Mouse (Mus musculus) limb, embryonic 14.5 days (tissue): ENCODE measurements around the gene Antxr1. TPM values are rescaled to one million over a fixed set of nuclear protein-coding genes. Genes with fewer than 3 reads are reported as not detected.

Experiments
- ATAC-seq: fragments of 200-750 bp; cut with Nextera tagmentation; 2 replicates; pipeline ENCODE4 v1.8.0; 2017; ENCODE audit warnings: low read depth, moderate number of reproducible peaks, moderate TSS enrichment; ENCODE audit not compliant: low FRiP score
- DNase-seq: peaks from one replicate; pipeline ENCODE4 v3.0.0-alpha.2; 2015; ENCODE audit warnings: low spot score
- H3K27ac ChIP-seq: fragments of 300-500 bp; sonication (generic); replicated peaks from 2 replicates; pipeline ENCODE4 v1.5.1; 2014; ENCODE audit warnings: low read depth, mild to moderate bottlenecking, low read length, moderate library complexity, mixed read lengths
- H3K27me3 ChIP-seq: fragments of 300-500 bp; sonication (generic); 2 replicates; pipeline ENCODE4 v1.6.1; 2014; ENCODE audit warnings: low read length, mixed read lengths; ENCODE audit not compliant: control insufficient read depth, insufficient read depth
- H3K36me3 ChIP-seq: fragments of 300-500 bp; sonication (generic); 2 replicates; pipeline ENCODE4 v1.6.1; 2014; ENCODE audit warnings: mild to moderate bottlenecking, low read length, moderate library complexity, mixed read lengths; ENCODE audit not compliant: control insufficient read depth, insufficient read depth
- H3K4me1 ChIP-seq: fragments of 300-500 bp; sonication (generic); 2 replicates; pipeline ENCODE4 v1.6.1; 2014; ENCODE audit warnings: antibody characterized with exemption, low read length, mixed read lengths; ENCODE audit not compliant: control insufficient read depth, insufficient read depth
- H3K4me2 ChIP-seq: fragments of 300-500 bp; sonication (generic); replicated peaks from 2 replicates; pipeline ENCODE4 v1.6.1; 2014; ENCODE audit warnings: low read depth, mild to moderate bottlenecking, low read length, moderate library complexity; ENCODE audit not compliant: severe bottlenecking
- H3K4me3 ChIP-seq: fragments of 300-500 bp; sonication (generic); replicated peaks from 2 replicates; pipeline ENCODE4 v1.5.1; 2014; ENCODE audit warnings: low read length
- H3K9ac ChIP-seq: fragments of 300-500 bp; sonication (generic); 2 replicates; pipeline ENCODE4 v1.6.1; 2014; ENCODE audit warnings: mild to moderate bottlenecking, low read depth, low read length, moderate library complexity; ENCODE audit not compliant: severe bottlenecking
- H3K9me3 ChIP-seq: fragments of 300-500 bp; sonication (generic); 2 replicates; pipeline ENCODE4 v1.6.1; 2016; ENCODE audit warnings: low read length; ENCODE audit not compliant: control insufficient read depth
- POLR2A ChIP-seq: fragments of 200-500 bp; IDR thresholded peaks from 2 replicates; pipeline ENCODE4 v1.8.0; 2012; ENCODE audit warnings: inconsistent platforms, mild to moderate bottlenecking, moderate library complexity, borderline replicate concordance; ENCODE audit not compliant: insufficient read depth, insufficient read length; ENCODE audit errors: extremely low read depth
- WGBS: fragments of 180-500 bp; shearing (Covaris S2); extraction: QIAGEN DNeasy Blood & Tissue Kit; methylation state at CpG from one replicate; pipeline ENCODE4 v1.1.7; 2014; 5-methylcytosine and 5-hydroxymethylcytosine counted together
- polyA plus RNA-seq, 2 experiments: library from polyadenylated mRNA; depleted of rRNA in 1 of 2; stranded (reverse) in 1 of 2; unstranded in 1 of 2; fragments of >200 nt; fragmentation: Nextera tagmentation in 1 of 2; extraction: Ambion mirVana in 1 of 2; gene quantifications; 2 replicates each; pipeline versions ENCODE4 v1.2.1 to v1.2.3; 2012 to 2014

Antxr1 gene
- polyA plus RNA-seq, 2 experiments = 33.8 to 75.7 TPM

- ATAC-seq = peak; percentile 38; the same call in 1 of the 2 replicates
- H3K27ac ChIP-seq = no peak overlapping the region
- WGBS = 75% methylated on average over 13 of the region's 13 CpGs
Measured at GRCm38 (mm10) chr6:87207373-87207982, 128.1 kb downstream of the Antxr1 start.

GRCm38 (mm10) chr6:87206790-87207189 is 128.8 kb downstream of the Antxr1 start:
- no peaks in the 10 kb centered on the region for H3K9me3 ChIP-seq
- H3K27me3 ChIP-seq = no peaks in the 10 kb centered on the region
- peaks cover 33% of the 10 kb centered on the region for H3K4me1 ChIP-seq
- 85% methylated on average over 4 of the region's 4 CpGs for WGBS
- H3K4me3 ChIP-seq = no peak overlapping the region
- peaks cover 24% of the 10 kb centered on the region for H3K36me3 ChIP-seq
- H3K9ac ChIP-seq = no peak overlapping the region
- ATAC-seq (no peak), DNase-seq (no peak)
- no peak overlapping the region for H3K27ac ChIP-seq
- no peak overlapping the region for H3K4me2 ChIP-seq
- no peak for TF ChIP-seq POLR2A

More at GRCm38 (mm10) chr6:87207373-87207982, 128.1 kb downstream of the Antxr1 start:
- Histone ChIP-seq H3K9me3 (no peaks in the 10 kb centered on the region; the same call in 1 of the 2 replicates), H3K4me2 (no peak overlapping the region), H3K36me3 (peaks cover 31% of the 10 kb centered on the region), H3K27me3 (no peaks in the 10 kb centered on the region), H3K4me3 (no peak overlapping the region), H3K9ac (no peak overlapping the region), H3K4me1 (peaks cover 26% of the 10 kb centered on the region)
- DNase-seq = peak; percentile 31
- TF ChIP-seq POLR2A = no peak

- Histone ChIP-seq H3K4me3 (no peak overlapping the region), H3K4me1 (peaks cover 36% of the 10 kb centered on the region), H3K36me3 (peaks cover 12% of the 10 kb centered on the region), H3K9me3 (no peaks in the 10 kb centered on the region), H3K4me2 (no peak overlapping the region), H3K27me3 (no peaks in the 10 kb centered on the region), H3K9ac (no peak overlapping the region), H3K27ac (peak overlapping the region; percentile 68; the same call in 1 of the 2 replicates)
- TF ChIP-seq POLR2A = no peak
- WGBS = 45% methylated on average over 4 of the region's 4 CpGs
- DNase-seq (peak; percentile 46), ATAC-seq (peak; percentile 38)
Measured at GRCm38 (mm10) chr6:87203467-87203866, 132.2 kb downstream of the Antxr1 start.

GRCm38 (mm10) chr6:87203065-87203464 is 132.6 kb downstream of the Antxr1 start:
- Histone ChIP-seq H3K4me2 (no peak overlapping the region), H3K4me3 (no peak overlapping the region), H3K27me3 (no peaks in the 10 kb centered on the region), H3K9me3 (no peaks in the 10 kb centered on the region), H3K27ac (peak overlapping the region; percentile 68; the same call in 1 of the 2 replicates), H3K36me3 (peaks cover 12% of the 10 kb centered on the region), H3K4me1 (peaks cover 36% of the 10 kb centered on the region), H3K9ac (no peak overlapping the region)
- ATAC-seq (no peak), DNase-seq (no peak)
- WGBS = 61% methylated on average over 2 of the region's 2 CpGs
- TF ChIP-seq POLR2A = no peak

- Histone ChIP-seq H3K4me1 (peaks cover 30% of the 10 kb centered on the region), H3K27ac (peak overlapping the region; percentile 68), H3K4me2 (no peak overlapping the region), H3K27me3 (no peaks in the 10 kb centered on the region), H3K9me3 (no peaks in the 10 kb centered on the region), H3K4me3 (no peak overlapping the region), H3K9ac (no peak overlapping the region), H3K36me3 (peaks cover 8% of the 10 kb centered on the region)
- ATAC-seq (peak; percentile 84), DNase-seq (peak; percentile 79)
- WGBS = 47% methylated on average over 13 of the region's 13 CpGs
- TF ChIP-seq POLR2A = no peak
Measured at GRCm38 (mm10) chr6:87202048-87202605, 133.5 kb downstream of the Antxr1 start.
